Mouse (Mus musculus) heart, embryonic 12.5 days (tissue): ENCODE results near the gene Gm9040. TPM values are rescaled to one million over a fixed set of nuclear protein-coding genes. Genes with fewer than 3 reads are reported as not detected.
"Not testable (repeated sequence)": the region's sequence is repeated elsewhere in the genome, so short reads cannot be mapped to it uniquely, and the experiment has no call there.

Source experiments
- ATAC-seq: fragments of 200-750 bp; cut with Nextera tagmentation; 2 replicates; pipeline ENCODE4 v1.8.0; 2017; ENCODE audit warnings: moderate TSS enrichment, moderate library complexity; ENCODE audit not compliant: insufficient number of reproducible peaks, low FRiP score
- H3K27ac ChIP-seq: fragments of 300-500 bp; sonication (generic); 2 replicates; pipeline ENCODE4 v1.5.1; 2016; ENCODE audit warnings: mild to moderate bottlenecking, moderate library complexity; ENCODE audit not compliant: poor library complexity, severe bottlenecking
- H3K27me3 ChIP-seq: fragments of 300-500 bp; sonication (generic); replicated peaks from 2 replicates; pipeline ENCODE4 v1.6.1; 2016; ENCODE audit warnings: mild to moderate bottlenecking, moderate library complexity
- H3K36me3 ChIP-seq: fragments of 300-500 bp; sonication (generic); 2 replicates; pipeline ENCODE4 v1.6.1; 2016; ENCODE audit warnings: mild to moderate bottlenecking, moderate library complexity
- H3K4me1 ChIP-seq: fragments of 300-500 bp; sonication (generic); replicated peaks from 2 replicates; pipeline ENCODE4 v1.6.1; 2016; ENCODE audit warnings: mild to moderate bottlenecking
- H3K4me2 ChIP-seq: fragments of 300-500 bp; sonication (generic); 2 replicates; pipeline ENCODE4 v1.6.1; 2016; ENCODE audit warnings: mild to moderate bottlenecking, moderate library complexity
- H3K4me3 ChIP-seq: fragments of 300-500 bp; sonication (generic); 2 replicates; pipeline ENCODE4 v1.5.1; 2016; ENCODE audit warnings: mild to moderate bottlenecking
- H3K9ac ChIP-seq: fragments of 300-500 bp; sonication (generic); 2 replicates; pipeline ENCODE4 v1.6.1; 2016; ENCODE audit warnings: mild to moderate bottlenecking, moderate library complexity
- H3K9me3 ChIP-seq: fragments of 300-500 bp; sonication (generic); replicated peaks from 2 replicates; pipeline ENCODE4 v1.6.1; 2016; ENCODE audit warnings: mild to moderate bottlenecking, moderate library complexity
- WGBS: fragments of 180-500 bp; shearing (Covaris S2); methylation state at CpG from one replicate; pipeline ENCODE4 v1.1.7; 2016; 5-methylcytosine and 5-hydroxymethylcytosine counted together
- polyA plus RNA-seq: library from polyadenylated mRNA; unstranded; fragments of >200 nt; fragmentation: Nextera tagmentation; extraction: Ambion mirVana; gene quantifications from 2 replicates; pipeline ENCODE4 v1.2.1, GENCODE M21; 2016

Gm9040 gene
- polyA plus RNA-seq: not detected in 2 replicates

DNA sequence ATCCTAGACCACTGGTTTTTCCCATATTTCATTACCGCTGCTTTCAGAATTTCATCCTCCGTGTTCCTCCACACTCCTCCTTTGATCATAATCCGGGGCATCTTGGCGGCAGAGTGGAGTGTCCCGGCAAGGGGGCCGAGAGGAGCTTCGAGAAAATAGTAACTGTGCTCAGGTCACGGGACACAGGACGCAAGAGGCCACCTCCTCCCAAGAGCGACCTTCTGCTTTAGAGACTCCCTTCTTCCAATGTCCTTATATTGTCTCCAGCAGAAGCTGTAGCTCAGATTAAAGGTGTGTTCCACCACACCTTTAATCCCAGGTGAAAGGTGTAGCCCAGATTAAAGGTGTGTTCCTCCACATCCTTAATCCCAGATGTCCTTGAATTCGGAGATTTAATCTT lies at the start of gene Gm9040:
TSS of gene Gm9040 (minus strand) at position 101 of the 400 bp plus-strand sequence.
- not testable (repeated sequence) for H3K27me3 ChIP-seq, H3K4me3 ChIP-seq, H3K4me2 ChIP-seq, H3K9me3 ChIP-seq, H3K36me3 ChIP-seq, H3K9ac ChIP-seq, ATAC-seq, H3K27ac ChIP-seq, H3K4me1 ChIP-seq
- WGBS: no CpG with 5 or more reads among the region's 11 CpGs

DNA sequence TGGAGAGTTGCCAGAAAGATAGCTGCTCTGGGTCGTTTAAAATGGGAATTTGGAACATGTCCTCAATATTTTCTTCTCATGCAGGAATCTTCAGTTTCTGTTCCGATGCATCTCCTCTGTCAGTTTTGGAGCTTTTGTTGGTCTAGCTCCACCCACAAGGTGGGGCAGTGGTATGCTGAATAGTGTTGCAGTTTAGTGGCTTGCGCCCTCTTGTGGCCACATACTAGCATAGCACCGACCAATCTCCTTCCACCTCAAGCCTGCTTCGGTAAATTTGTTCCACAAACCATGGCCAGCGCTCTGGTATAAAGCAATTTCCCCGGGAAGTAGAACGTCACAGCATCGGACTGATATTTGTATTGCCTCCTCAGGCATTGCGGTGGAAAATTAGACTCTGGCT lies 43.7 kb upstream of the Gm9040 start:
- peak; percentile 64 for ATAC-seq
- H3K4me1 ChIP-seq: no peaks in the 10 kb centered on the region
- H3K27me3 ChIP-seq: no peaks in the 10 kb centered on the region
- no peak overlapping the region for H3K9ac ChIP-seq
- no peak overlapping the region for H3K27ac ChIP-seq
- H3K9me3 ChIP-seq: 0 out of 2 replicates have a peak, but pooled peaks cover 5% of the 10 kb centered on the region
- no peak overlapping the region for H3K4me3 ChIP-seq
- 8% methylated on average over 10 of the region's 10 CpGs for WGBS
- peak overlapping the region; percentile 45 for H3K4me2 ChIP-seq
- H3K36me3 ChIP-seq: no peaks in the 10 kb centered on the region

DNA sequence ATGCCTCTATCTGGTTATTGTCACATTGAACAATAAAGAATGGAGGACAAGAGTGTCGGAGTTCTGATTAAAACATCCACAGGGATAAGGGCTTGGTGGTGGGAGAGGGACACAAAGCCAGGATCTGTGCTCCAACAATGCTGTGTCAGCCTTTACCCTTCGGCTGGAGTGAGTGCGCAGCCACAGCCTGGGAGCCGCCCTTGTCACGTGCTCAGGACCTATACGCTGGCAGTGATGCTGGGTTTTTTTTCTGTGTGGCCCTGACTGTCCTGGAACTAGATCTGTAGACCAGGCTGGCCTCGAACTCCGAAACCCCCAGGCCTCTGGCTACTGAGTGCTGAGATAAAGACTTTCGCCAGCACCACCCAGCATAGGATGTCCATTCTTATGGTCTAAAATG lies 42.7 kb upstream of the Gm9040 start:
- ATAC-seq: no peak
- Histone ChIP-seq H3K4me1 (no peaks in the 10 kb centered on the region), H3K4me3 (no peak overlapping the region), H3K9ac (no peak overlapping the region), H3K27ac (no peak overlapping the region), H3K9me3 (peaks cover 7% of the 10 kb centered on the region; the same call in 1 of the 2 replicates), H3K4me2 (no peak overlapping the region), H3K27me3 (no peaks in the 10 kb centered on the region), H3K36me3 (no peaks in the 10 kb centered on the region)
- 85% methylated on average over 9 of the region's 9 CpGs for WGBS

DNA sequence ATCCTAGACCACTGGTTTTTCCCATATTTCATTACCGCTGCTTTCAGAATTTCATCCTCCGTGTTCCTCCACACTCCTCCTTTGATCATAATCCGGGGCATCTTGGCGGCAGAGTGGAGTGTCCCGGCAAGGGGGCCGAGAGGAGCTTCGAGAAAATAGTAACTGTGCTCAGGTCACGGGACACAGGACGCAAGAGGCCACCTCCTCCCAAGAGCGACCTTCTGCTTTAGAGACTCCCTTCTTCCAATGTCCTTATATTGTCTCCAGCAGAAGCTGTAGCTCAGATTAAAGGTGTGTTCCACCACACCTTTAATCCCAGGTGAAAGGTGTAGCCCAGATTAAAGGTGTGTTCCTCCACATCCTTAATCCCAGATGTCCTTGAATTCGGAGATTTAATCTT lies 27.2 kb upstream of the Gm9040 start, which contains the start of gene Gm9049:
TSS of gene Gm9049 (minus strand) at position 101 of the 400 bp plus-strand sequence.
- not testable (repeated sequence) for H3K9me3 ChIP-seq, H3K4me2 ChIP-seq, H3K9ac ChIP-seq, H3K27me3 ChIP-seq, H3K36me3 ChIP-seq, ATAC-seq, H3K4me3 ChIP-seq, H3K4me1 ChIP-seq, H3K27ac ChIP-seq
- 78% methylated on average over 1 of the region's 11 CpGs for WGBS

DNA sequence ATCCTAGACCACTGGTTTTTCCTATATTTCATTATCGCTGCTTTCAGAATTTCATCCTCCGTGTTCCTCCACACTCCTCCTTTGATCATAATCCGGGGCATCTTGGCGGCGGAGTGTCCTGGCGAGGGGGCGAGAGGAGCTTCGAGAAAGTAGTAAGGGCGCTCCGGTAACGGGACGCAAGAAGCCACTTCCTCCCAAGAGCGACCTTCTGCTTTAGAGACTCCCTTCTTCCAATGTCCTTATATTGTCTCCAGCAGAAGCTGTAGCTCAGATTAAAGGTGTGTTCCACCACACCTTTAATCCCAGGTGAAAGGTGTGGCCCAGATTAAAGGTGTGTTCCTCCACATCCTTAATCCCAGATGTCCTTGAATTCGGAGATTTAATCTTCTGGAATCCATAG lies 21.8 kb upstream of the Gm9040 start, which contains the start of gene Gm9048:
TSS of gene Gm9048 (minus strand) at position 101 of the 400 bp plus-strand sequence.
- 85% methylated on average over 1 of the region's 14 CpGs for WGBS
- H3K4me1 ChIP-seq, ATAC-seq: not testable (repeated sequence)

DNA sequence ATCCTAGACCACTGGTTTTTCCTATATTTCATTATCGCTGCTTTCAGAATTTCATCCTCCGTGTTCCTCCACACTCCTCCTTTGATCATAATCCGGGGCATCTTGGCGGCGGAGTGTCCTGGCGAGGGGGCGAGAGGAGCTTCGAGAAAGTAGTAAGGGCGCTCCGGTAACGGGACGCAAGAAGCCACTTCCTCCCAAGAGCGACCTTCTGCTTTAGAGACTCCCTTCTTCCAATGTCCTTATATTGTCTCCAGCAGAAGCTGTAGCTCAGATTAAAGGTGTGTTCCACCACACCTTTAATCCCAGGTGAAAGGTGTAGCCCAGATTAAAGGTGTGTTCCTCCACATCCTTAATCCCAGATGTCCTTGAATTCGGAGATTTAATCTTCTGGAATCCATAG lies 16.4 kb upstream of the Gm9040 start, which contains the start of gene Gm9046:
TSS of gene Gm9046 (minus strand) at position 101 of the 400 bp plus-strand sequence.
- not testable (repeated sequence) for ATAC-seq, H3K4me2 ChIP-seq, H3K9ac ChIP-seq, H3K36me3 ChIP-seq, H3K4me1 ChIP-seq, H3K27me3 ChIP-seq, H3K4me3 ChIP-seq, H3K27ac ChIP-seq, H3K9me3 ChIP-seq
- WGBS: no CpG with 5 or more reads among the region's 14 CpGs

More for the DNA sequence above, 21.8 kb upstream of the Gm9040 start, which contains the start of gene Gm9048:
- H3K27me3 ChIP-seq, H3K4me3 ChIP-seq, H3K36me3 ChIP-seq, H3K9me3 ChIP-seq, H3K4me2 ChIP-seq, H3K9ac ChIP-seq, H3K27ac ChIP-seq: not testable (repeated sequence)

DNA sequence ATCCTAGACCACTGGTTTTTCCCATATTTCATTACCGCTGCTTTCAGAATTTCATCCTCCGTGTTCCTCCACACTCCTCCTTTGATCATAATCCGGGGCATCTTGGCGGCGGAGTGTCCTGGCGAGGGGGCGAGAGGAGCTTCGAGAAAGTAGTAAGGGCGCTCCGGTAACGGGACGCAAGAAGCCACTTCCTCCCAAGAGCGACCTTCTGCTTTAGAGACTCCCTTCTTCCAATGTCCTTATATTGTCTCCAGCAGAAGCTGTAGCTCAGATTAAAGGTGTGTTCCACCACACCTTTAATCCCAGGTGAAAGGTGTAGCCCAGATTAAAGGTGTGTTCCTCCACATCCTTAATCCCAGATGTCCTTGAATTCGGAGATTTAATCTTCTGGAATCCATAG lies 11.0 kb upstream of the Gm9040 start, which contains the start of gene Gm9045:
TSS of gene Gm9045 (minus strand) at position 101 of the 400 bp plus-strand sequence.
- H3K9ac ChIP-seq, H3K4me2 ChIP-seq, H3K4me1 ChIP-seq, H3K4me3 ChIP-seq, H3K27me3 ChIP-seq, ATAC-seq, H3K9me3 ChIP-seq, H3K27ac ChIP-seq, H3K36me3 ChIP-seq: not testable (repeated sequence)
- no CpG with 5 or more reads among the region's 14 CpGs for WGBS

DNA sequence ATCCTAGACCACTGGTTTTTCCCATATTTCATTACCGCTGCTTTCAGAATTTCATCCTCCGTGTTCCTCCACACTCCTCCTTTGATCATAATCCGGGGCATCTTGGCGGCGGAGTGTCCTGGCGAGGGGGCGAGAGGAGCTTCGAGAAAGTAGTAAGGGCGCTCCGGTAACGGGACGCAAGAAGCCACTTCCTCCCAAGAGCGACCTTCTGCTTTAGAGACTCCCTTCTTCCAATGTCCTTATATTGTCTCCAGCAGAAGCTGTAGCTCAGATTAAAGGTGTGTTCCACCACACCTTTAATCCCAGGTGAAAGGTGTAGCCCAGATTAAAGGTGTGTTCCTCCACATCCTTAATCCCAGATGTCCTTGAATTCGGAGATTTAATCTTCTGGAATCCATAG lies 5.5 kb upstream of the Gm9040 start, which contains the start of gene Gm9044:
TSS of gene Gm9044 (minus strand) at position 101 of the 400 bp plus-strand sequence.
- H3K4me2 ChIP-seq, H3K4me3 ChIP-seq, H3K4me1 ChIP-seq, H3K9me3 ChIP-seq, H3K27ac ChIP-seq, H3K27me3 ChIP-seq, ATAC-seq, H3K36me3 ChIP-seq, H3K9ac ChIP-seq: not testable (repeated sequence)
- WGBS: no CpG with 5 or more reads among the region's 14 CpGs

DNA sequence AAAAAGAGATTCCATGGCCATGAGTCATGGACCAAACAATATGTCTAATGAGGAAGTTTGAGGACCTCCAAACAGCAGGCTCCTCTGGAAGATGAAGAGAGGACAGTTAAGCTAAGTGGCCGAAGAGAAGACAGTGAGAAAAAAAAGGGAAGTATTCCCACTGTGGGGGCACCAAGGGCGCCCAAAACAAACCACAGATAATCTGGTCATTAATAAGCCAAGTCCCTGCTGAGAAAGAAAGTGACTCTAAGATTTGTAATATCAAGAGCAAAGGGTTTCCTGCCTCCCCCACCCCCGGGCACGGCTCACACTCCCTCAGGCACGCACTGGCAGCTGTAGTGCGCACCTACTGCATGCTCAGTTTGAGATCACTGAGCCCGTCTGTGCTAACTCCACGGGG lies 7.7 kb downstream of the Gm9040 start:
- no peak for ATAC-seq

DNA sequence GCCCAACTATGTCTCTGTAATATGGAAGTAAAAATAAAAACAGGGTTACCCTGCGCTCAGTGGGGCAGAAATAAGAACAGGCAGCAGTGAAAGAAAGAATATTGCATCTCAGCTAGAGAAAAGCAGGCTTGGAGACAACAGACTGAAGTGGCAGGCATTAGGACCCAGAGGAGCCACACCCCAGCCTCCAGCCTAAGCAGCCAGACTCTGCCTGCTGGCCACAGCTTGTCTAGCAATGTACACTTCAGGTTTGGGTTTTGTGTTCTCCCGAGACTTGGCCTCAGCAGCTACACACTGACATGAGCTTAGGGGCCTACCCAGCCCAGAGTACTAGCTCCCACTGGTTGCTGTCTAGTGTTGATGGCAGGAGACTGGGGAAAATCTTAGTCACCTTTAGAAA lies 24.6 kb downstream of the Gm9040 start:
- H3K4me2 ChIP-seq, H3K4me1 ChIP-seq, H3K4me3 ChIP-seq, H3K36me3 ChIP-seq, H3K9me3 ChIP-seq, ATAC-seq, H3K27ac ChIP-seq, H3K9ac ChIP-seq, H3K27me3 ChIP-seq: not testable (repeated sequence)
- WGBS: 44% methylated on average over 2 of the region's 2 CpGs

More for the DNA sequence above, 7.7 kb downstream of the Gm9040 start:
- no peak overlapping the region for H3K4me2 ChIP-seq
- no peak overlapping the region for H3K9ac ChIP-seq
- H3K4me3 ChIP-seq: no peak overlapping the region
- no peaks in the 10 kb centered on the region for H3K27me3 ChIP-seq
- no peaks in the 10 kb centered on the region for H3K36me3 ChIP-seq
- H3K4me1 ChIP-seq: no peaks in the 10 kb centered on the region
- no peak overlapping the region for H3K27ac ChIP-seq
- WGBS: 78% methylated on average over 8 of the region's 8 CpGs
- H3K9me3 ChIP-seq: no peaks in the 10 kb centered on the region

DNA sequence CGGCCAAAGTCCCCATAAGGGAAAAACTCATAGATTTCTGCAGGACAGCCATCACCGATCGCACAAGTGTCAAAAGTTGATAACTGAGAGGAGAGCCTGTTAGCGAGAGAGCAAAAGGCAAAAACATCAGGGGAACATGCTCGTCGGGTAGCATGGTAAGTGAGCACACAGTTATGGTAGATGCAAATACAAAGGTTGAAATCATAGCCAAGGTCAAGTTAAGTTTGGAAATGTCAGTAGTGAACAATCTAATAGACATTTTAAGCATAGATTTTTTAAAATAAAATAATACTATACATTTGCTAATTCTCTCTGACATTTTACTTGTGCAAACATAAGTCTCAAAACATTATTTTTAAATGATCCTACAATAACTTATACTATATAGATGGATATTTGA lies 31.8 kb downstream of the Gm9040 start, which contains the start of gene Iltifb:
TSS of gene Iltifb (minus strand) at position 101 of the 400 bp plus-strand sequence.
- no peaks in the 10 kb centered on the region for H3K36me3 ChIP-seq
- H3K4me2 ChIP-seq: no peak within 1 kb of the TSS

DNA sequence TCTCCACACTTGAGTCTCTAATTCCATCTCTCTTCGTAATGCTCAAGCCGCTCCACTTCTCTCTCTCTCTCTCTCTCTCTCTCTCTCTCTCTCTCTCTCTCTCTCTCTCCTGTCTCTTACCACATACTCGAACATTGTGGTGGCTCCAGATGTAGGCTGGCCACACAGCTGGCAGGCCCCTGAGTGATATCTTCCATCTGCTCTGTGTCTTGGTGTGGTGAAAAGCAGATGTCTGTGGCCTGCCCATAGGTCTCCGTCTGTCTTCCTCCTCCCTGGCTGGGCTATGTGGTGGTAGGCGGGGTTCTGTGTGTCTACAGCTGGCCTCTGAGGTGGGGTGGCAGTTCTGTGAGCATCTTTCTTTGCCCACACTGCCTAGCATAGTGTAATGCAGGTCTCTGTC lies 43.8 kb downstream of the Gm9040 start:
- not testable (repeated sequence) for H3K4me3 ChIP-seq, H3K4me1 ChIP-seq, H3K36me3 ChIP-seq, H3K27me3 ChIP-seq, H3K9me3 ChIP-seq, H3K27ac ChIP-seq, H3K9ac ChIP-seq, ATAC-seq, H3K4me2 ChIP-seq
- WGBS: 67% methylated on average over 3 of the region's 5 CpGs

More for the DNA sequence above, 31.8 kb downstream of the Gm9040 start, which contains the start of gene Iltifb:
- ATAC-seq: no peak
- H3K27me3 ChIP-seq: no peaks in the 10 kb centered on the region
- H3K9ac ChIP-seq: no peak within 1 kb of the TSS
- no peaks in the 10 kb centered on the region for H3K4me1 ChIP-seq
- H3K4me3 ChIP-seq: no peak within 1 kb of the TSS
- H3K27ac ChIP-seq: no peak within 1 kb of the TSS
- no peaks in the 10 kb centered on the region for H3K9me3 ChIP-seq
- 80% methylated on average over 6 of the region's 6 CpGs for WGBS
